Mouse (Mus musculus) frontal cortex, postnatal 25 days (tissue): ENCODE measurements at regions not wholly inside any gene's neighbourhood (a gene's known extent, or its start where the extent isn't known, plus 50 kb on each side); places are given as distances from the start of the nearest gene placed in this dataset.
A peak's percentile ranks its signal among the peaks of the same experiment; 100 is the strongest.

ENCODE experiments used
- DNase-seq, 2 experiments: peaks; one replicate each; pipeline ENCODE4 v3.0.0; 2022; ENCODE audit warnings: low spot score in 2 of 2

- DNase-seq = no peak
These were observed 182.3 kb upstream of the Kdm8 start for GRCm38 (mm10) chr7:125262133-125262532.

GRCm38 (mm10) chr7:125262672-125263365, 181.7 kb upstream of the Kdm8 start:
- no peak for DNase-seq

GRCm38 (mm10) chr7:125263756-125264155, 180.7 kb upstream of the Kdm8 start:
- DNase-seq = no peak

GRCm38 (mm10) chr7:125270711-125271110, 173.8 kb upstream of the Kdm8 start:
- DNase-seq = no peak

GRCm38 (mm10) chr7:125271356-125271755, 173.1 kb upstream of the Kdm8 start:
- no peak for DNase-seq

GRCm38 (mm10) chr7:125281371-125281770, 163.1 kb upstream of the Kdm8 start:
- DNase-seq = no peak

GRCm38 (mm10) chr7:125295226-125295625, 149.2 kb upstream of the Kdm8 start:
- no peak for DNase-seq

- DNase-seq = no peak
These were observed 136.0 kb upstream of the Kdm8 start for GRCm38 (mm10) chr7:125308433-125308832.

- peak in 1 of 2 experiments; percentile 11 for DNase-seq
These were observed 133.5 kb upstream of the Kdm8 start for GRCm38 (mm10) chr7:125310971-125311370.

- no peak for DNase-seq
These were observed 130.9 kb upstream of the Kdm8 start for GRCm38 (mm10) chr7:125313604-125314003.

- no peak for DNase-seq
These were observed 109.7 kb upstream of the Kdm8 start for GRCm38 (mm10) chr7:125334769-125335168.

GRCm38 (mm10) chr7:125335586-125336165, 108.8 kb upstream of the Kdm8 start:
- DNase-seq = no peak

GRCm38 (mm10) chr7:125336826-125337225, 107.7 kb upstream of the Kdm8 start:
- DNase-seq = no peak

GRCm38 (mm10) chr7:125338177-125338751, 106.2 kb upstream of the Kdm8 start:
- DNase-seq = no peak

- DNase-seq = no peak
These were observed 104.1 kb upstream of the Kdm8 start for GRCm38 (mm10) chr7:125340326-125340905.

- DNase-seq = no peak
These were observed 94.9 kb upstream of the Kdm8 start for GRCm38 (mm10) chr7:125349606-125350005.

- no peak for DNase-seq
These were observed 90.3 kb upstream of the Kdm8 start for GRCm38 (mm10) chr7:125354211-125354610.

- DNase-seq = no peak
These were observed 89.5 kb upstream of the Kdm8 start for GRCm38 (mm10) chr7:125354956-125355355.

- no peak for DNase-seq
These were observed 86.5 kb upstream of the Kdm8 start for GRCm38 (mm10) chr7:125358016-125358415.

GRCm38 (mm10) chr7:125383021-125383420, 61.5 kb upstream of the Kdm8 start:
- no peak for DNase-seq

- no peak for DNase-seq
These were observed 60.3 kb upstream of the Kdm8 start for GRCm38 (mm10) chr7:125384171-125384570.

- peak in 1 of 2 experiments; percentile 7 for DNase-seq
These were observed 51.9 kb upstream of the Kdm8 start for GRCm38 (mm10) chr7:125392536-125392935.

GRCm38 (mm10) chr7:125393228-125393627, 51.2 kb upstream of the Kdm8 start:
- DNase-seq = peak in 1 of 2 experiments; percentile 14
